Mouse (Mus musculus) C2C12 (cell line): ENCODE results near the gene Inhbe. TPM values are rescaled to one million over a fixed set of nuclear protein-coding genes. Genes with fewer than 3 reads are reported as not detected.
"Not testable (repeated sequence)": the region's sequence is repeated elsewhere in the genome, so short reads cannot be mapped to it uniquely, and the experiment has no call there.

ENCODE experiments used
- H3K27me3 ChIP-seq: one replicate; pipeline ENCODE4 v1.6.1; 2011; ENCODE audit not compliant: control insufficient read depth, insufficient read depth, insufficient read length
- H3K36me3 ChIP-seq: one replicate; pipeline ENCODE4 v1.6.1; 2011; ENCODE audit not compliant: control insufficient read depth, insufficient read depth
- H3K4me3 ChIP-seq: one replicate; pipeline ENCODE4 v1.5.1; 2011; ENCODE audit warnings: mild to moderate bottlenecking, control low read depth; ENCODE audit not compliant: poor library complexity, insufficient read depth, severe bottlenecking
- H3K79me2 ChIP-seq: one replicate; pipeline ENCODE4 v1.6.1; 2011; ENCODE audit not compliant: control insufficient read depth, insufficient read depth
- H3K79me3 ChIP-seq: one replicate; pipeline ENCODE4 v1.6.1; 2011; ENCODE audit warnings: low read depth, control low read depth
- H3ac ChIP-seq: one replicate; pipeline ENCODE3; 2011; ENCODE audit warnings: low read depth; ENCODE audit not compliant: control insufficient read depth, insufficient read length
- CEBPB ChIP-seq: IDR thresholded peaks from one replicate; pipeline ENCODE4 v1.6.1; 2011; ENCODE audit warnings: low read depth, mild to moderate bottlenecking, control low read depth, moderate library complexity
- CTCF ChIP-seq: IDR thresholded peaks from one replicate; pipeline ENCODE4 v1.5.1; 2011; ENCODE audit not compliant: control insufficient read depth, insufficient read depth, insufficient read length
- FOSL1 ChIP-seq: IDR thresholded peaks from one replicate; pipeline ENCODE4 v1.8.0; 2011; ENCODE audit warnings: mild to moderate bottlenecking, low read length; ENCODE audit not compliant: poor library complexity, insufficient read depth, severe bottlenecking
- MAX ChIP-seq: IDR thresholded peaks from one replicate; pipeline ENCODE4 v1.6.1; 2011; ENCODE audit warnings: mild to moderate bottlenecking, control low read depth
- MYOD1 ChIP-seq: IDR thresholded peaks from one replicate; pipeline ENCODE4 v1.6.1; 2011; ENCODE audit warnings: low read depth; ENCODE audit not compliant: control insufficient read depth, insufficient read length
- MYOG ChIP-seq: IDR thresholded peaks from one replicate; pipeline ENCODE4 v1.6.1; 2011; ENCODE audit not compliant: control insufficient read depth, insufficient read length; ENCODE audit errors: extremely low read depth
- USF1 ChIP-seq: IDR thresholded peaks from one replicate; pipeline ENCODE4 v1.6.1; 2011; ENCODE audit warnings: low read depth, mild to moderate bottlenecking, control low read depth, moderate library complexity
- polyA plus RNA-seq: library from polyadenylated mRNA; unstranded; fragments of >200 nt; fragmentation: generic; extraction: Trizol; gene quantifications from one replicate; pipeline ENCODE4 v1.2.1, GENCODE M21; 2012; ENCODE audit warnings: missing spikeins

The Inhbe gene
- polyA plus RNA-seq, 1 experiment, result not detected

DNA sequence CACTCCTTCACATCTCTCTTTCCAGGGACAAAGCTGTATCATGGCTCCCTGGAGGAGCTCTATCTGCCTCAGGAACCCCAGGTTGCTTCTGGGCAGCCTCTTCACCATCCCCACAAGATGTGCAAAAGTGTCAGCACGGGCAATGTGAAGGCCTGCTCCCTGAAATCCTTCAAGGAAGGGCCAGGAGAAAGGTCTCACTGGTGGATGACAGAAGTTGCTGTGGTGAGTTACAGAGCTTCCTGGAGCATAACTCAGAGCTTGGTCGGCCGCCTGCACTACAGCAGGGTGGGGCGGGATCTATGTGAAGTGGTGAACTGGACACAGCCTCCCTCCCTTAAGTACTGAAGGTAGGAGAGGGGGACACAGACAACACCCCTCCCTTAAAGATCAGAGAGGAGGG, 31.5 kb downstream of the Inhbe start:
- H3K36me3 ChIP-seq, result no peaks in the 10 kb centered on the region
- TF ChIP-seq FOSL1, result no peak
- TF ChIP-seq MYOG, result no peak
- TF ChIP-seq CTCF, result no peak
- TF ChIP-seq MYOD1, result no peak
- no peak for TF ChIP-seq USF1
- TF ChIP-seq MAX, result no peak
- no peak for TF ChIP-seq CEBPB
- H3K79me3 ChIP-seq, result no peaks in the 10 kb centered on the region
- peaks cover 52% of the 10 kb centered on the region for H3K27me3 ChIP-seq
- H3K79me2 ChIP-seq, result no peaks in the 10 kb centered on the region
- H3ac ChIP-seq, result no peak overlapping the region
- H3K4me3 ChIP-seq, result no peak overlapping the region

DNA sequence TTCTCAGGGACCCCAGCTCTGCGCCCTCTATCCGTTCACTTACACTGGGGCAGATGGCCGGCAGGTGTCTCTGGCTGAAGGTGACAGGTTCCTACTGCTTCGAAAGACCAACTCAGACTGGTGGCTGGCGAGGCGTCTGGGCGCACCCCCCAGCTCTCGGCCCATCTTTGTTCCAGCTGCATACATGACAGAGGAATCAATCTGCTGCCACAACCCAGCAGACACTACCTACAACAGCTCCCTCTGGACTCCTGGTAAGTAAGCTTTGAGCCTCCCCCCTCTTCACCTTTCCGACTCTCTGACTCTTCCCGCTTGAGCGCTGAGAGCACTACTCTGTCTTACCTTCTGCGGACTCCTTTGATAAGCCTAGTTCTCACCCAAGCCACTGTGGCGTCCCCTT, 32.0 kb downstream of the Inhbe start:
- H3ac ChIP-seq, result no peak overlapping the region
- TF ChIP-seq USF1 (no peak), CEBPB (no peak), MYOD1 (no peak)
- H3K79me2 ChIP-seq, result no peaks in the 10 kb centered on the region
- no peaks in the 10 kb centered on the region for H3K36me3 ChIP-seq
- H3K27me3 ChIP-seq, result peaks cover 48% of the 10 kb centered on the region
- no peak overlapping the region for H3K4me3 ChIP-seq
- no peaks in the 10 kb centered on the region for H3K79me3 ChIP-seq

DNA sequence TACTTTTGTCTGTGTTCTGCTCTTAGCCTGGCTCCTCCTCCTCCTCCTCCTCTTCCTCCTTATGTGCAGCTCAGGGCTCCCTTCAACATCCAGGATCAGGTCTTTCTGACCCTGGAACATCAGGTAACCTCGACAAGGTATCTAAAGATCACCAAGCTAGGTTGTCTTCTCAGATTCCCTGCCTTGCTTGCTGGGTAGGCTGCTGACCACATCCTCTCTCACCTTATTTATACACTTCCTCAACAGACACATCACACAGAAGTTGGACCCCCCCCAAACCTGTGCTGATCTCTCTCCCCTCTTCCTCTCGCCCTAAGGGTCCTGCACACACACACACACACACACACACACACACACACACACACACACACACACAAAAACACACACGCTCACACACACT, 32.6 kb downstream of the Inhbe start, which contains the start of gene Arhgap9:
TSS of gene Arhgap9 (plus strand) at position 344 of the 400 bp plus-strand sequence.
- Histone ChIP-seq H3K27me3 (peaks cover 42% of the 10 kb centered on the region), H3K4me3 (no peak within 1 kb of the TSS), H3K36me3 (no peaks in the 10 kb centered on the region), H3K79me2 (no peaks in the 10 kb centered on the region), H3K79me3 (no peaks in the 10 kb centered on the region), H3ac (no peak within 1 kb of the TSS)
- no peak for TF ChIP-seq CEBPB
- no peak for TF ChIP-seq CTCF
- TF ChIP-seq MYOG, result no peak
- no peak for TF ChIP-seq MAX
- no peak for TF ChIP-seq MYOD1
- TF ChIP-seq USF1, result no peak
- TF ChIP-seq FOSL1, result no peak

DNA sequence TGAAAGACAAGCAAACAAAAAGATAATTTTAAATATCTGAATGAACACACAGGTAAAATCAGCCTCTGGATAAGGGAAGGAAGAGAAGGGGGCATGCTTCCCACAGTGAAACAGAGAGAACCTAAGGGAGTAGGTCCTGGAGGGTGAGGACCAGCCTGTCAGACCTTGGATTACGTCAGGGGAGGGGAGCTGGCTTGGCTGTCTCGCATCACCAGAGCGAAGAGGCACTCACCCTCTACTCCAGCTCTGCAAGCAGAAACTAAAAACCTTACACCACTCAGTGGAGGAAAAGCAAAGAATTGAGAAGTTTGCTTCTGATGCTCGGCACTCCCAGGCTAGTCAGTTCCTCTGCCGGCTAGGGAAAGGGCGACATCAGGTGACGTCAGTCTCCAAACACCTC, 34.2 kb downstream of the Inhbe start:
- Histone ChIP-seq H3K4me3 (no peak overlapping the region), H3ac (no peak overlapping the region), H3K79me2 (no peaks in the 10 kb centered on the region), H3K36me3 (no peaks in the 10 kb centered on the region), H3K27me3 (peaks cover 27% of the 10 kb centered on the region), H3K79me3 (no peaks in the 10 kb centered on the region)
- TF ChIP-seq USF1, result no peak
- no peak for TF ChIP-seq MYOG
- TF ChIP-seq FOSL1, result no peak
- no peak for TF ChIP-seq MAX
- TF ChIP-seq CTCF, result no peak
- no peak for TF ChIP-seq MYOD1

DNA sequence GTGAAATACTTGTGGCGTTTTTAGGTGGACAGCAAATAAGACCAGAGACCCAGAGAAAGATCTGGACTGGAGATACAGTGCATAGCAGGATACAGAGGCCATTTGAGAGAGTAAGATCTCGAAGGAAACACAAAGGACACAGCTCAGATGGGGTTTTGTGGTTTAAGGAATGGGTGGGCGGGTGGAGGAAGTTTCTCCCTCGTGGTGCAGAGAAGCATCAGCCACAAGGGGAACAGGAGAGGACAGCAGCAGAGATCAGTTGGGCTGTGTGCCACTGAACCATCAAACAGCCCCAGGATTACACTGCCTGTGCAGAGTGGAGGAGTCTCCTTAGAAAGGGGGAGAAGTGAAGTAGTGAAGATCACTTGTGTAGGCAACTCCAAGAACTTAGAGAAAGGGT, 36.2 kb downstream of the Inhbe start:
- no peak for TF ChIP-seq MYOD1
- TF ChIP-seq USF1, result no peak
- TF ChIP-seq MAX, result no peak
- Histone ChIP-seq H3K27me3 (peaks cover 23% of the 10 kb centered on the region), H3K36me3 (no peaks in the 10 kb centered on the region), H3K79me2 (no peaks in the 10 kb centered on the region), H3ac (no peak overlapping the region), H3K79me3 (no peaks in the 10 kb centered on the region), H3K4me3 (no peak overlapping the region)

DNA sequence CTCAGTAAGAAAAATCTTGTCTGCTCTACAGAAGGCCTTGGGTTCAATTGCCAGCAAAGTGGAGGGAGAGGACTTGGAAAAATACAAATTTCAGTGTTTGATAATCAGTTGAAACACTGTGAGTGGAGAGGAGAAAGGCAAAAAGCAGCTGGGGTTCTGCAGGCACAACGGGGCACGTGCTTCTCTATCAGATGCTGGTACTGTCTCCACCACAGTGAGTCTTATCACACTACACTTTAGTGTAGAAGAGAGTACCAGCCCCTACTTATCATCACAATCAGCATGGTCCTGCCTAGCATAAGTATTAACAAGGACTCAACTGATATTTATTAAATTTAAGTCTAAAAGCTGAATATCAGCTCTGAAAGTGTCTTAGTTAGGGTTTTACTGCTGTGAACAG, 36.9 kb downstream of the Inhbe start:
- no peak for TF ChIP-seq CEBPB
- no peak for TF ChIP-seq USF1
- no peak for TF ChIP-seq MAX
- no peak for TF ChIP-seq FOSL1
- TF ChIP-seq MYOD1, result no peak
- TF ChIP-seq CTCF, result no peak
- TF ChIP-seq MYOG, result no peak
- Histone ChIP-seq H3K79me2 (no peaks in the 10 kb centered on the region), H3K27me3 (peaks cover 16% of the 10 kb centered on the region), H3K79me3 (no peaks in the 10 kb centered on the region), H3K36me3 (no peaks in the 10 kb centered on the region), H3ac (no peak overlapping the region), H3K4me3 (no peak overlapping the region)

DNA sequence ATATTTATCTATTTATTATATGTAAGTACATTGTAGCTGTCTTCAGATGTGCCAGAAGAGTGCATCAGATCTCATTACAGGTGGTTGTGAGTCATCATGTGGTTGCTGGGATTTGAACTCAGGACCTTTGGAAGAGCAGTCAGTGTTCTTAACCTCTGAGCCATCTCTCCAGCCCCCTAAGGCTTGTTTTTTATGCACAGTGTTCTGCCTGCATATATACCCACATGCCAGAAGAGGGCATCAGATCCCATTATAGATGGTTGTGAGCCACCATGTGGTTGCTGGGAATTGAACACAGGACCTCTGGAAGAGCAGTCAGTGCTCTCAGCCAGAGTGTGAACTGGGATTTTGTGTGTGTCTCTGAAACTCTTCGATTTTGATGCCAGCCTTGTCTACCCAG, 39.3 kb downstream of the Inhbe start:
- H3K36me3 ChIP-seq, H3K4me3 ChIP-seq, H3ac ChIP-seq, H3K27me3 ChIP-seq: not testable (repeated sequence)
- peaks cover 12% of the 10 kb centered on the region for H3K79me3 ChIP-seq
- H3K79me2 ChIP-seq, result peaks cover 16% of the 10 kb centered on the region

DNA sequence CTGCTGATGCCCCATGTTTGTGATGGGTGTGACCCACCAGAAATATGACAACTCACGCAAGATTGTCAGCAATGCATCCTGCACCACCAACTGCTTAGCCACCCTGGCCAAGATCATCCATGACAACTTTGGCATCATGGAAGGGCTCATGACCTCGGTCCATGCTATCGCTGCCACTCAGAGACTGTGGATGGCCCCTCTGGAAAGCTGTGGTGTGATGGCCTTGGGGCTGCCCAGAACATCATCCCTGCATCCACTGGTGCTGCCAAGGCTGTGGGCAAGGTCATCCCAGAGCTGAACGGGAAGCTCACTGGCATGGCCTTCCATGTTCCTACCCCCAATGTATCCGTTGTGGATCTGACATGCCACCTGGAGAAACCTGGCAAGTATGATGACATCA, 40.7 kb downstream of the Inhbe start:
- peaks cover 18% of the 10 kb centered on the region for H3K36me3 ChIP-seq
- peaks cover 16% of the 10 kb centered on the region for H3K79me3 ChIP-seq
- peaks cover 30% of the 10 kb centered on the region for H3K79me2 ChIP-seq
- not testable (repeated sequence) for H3K4me3 ChIP-seq, H3K27me3 ChIP-seq, H3ac ChIP-seq
